Mouse (Mus musculus) embryonic facial prominence, embryonic 10.5 days (tissue): ENCODE results near the gene Daglb. TPM values are rescaled to one million over a fixed set of nuclear protein-coding genes. Genes with fewer than 3 reads are reported as not detected.

ENCODE experiments used
- DNase-seq: peaks from one replicate; pipeline ENCODE4 v3.0.0-alpha.2; 2017; ENCODE audit warnings: low spot score
- H3K27ac ChIP-seq: fragments of 300-500 bp; sonication (generic); replicated peaks from 2 replicates; pipeline ENCODE4 v1.5.1; 2016; ENCODE audit warnings: mild to moderate bottlenecking
- H3K27me3 ChIP-seq: fragments of 300-500 bp; sonication (generic); replicated peaks from 2 replicates; pipeline ENCODE4 v1.6.1; 2016; ENCODE audit warnings: low read depth, mild to moderate bottlenecking; ENCODE audit not compliant: poor library complexity, severe bottlenecking
- H3K36me3 ChIP-seq: fragments of 300-500 bp; sonication (generic); replicated peaks from 2 replicates; pipeline ENCODE4 v1.6.1; 2016; ENCODE audit warnings: mild to moderate bottlenecking, moderate library complexity
- H3K4me1 ChIP-seq: fragments of 300-500 bp; sonication (generic); 2 replicates; pipeline ENCODE4 v1.6.1; 2016
- H3K4me3 ChIP-seq: fragments of 300-500 bp; sonication (generic); 2 replicates; pipeline ENCODE4 v1.5.1; 2016; ENCODE audit warnings: mild to moderate bottlenecking, moderate library complexity
- H3K9me3 ChIP-seq: fragments of 300-500 bp; sonication (generic); 2 replicates; pipeline ENCODE4 v1.6.1; 2016; ENCODE audit warnings: mild to moderate bottlenecking
- WGBS: fragments of 180-500 bp; shearing (Covaris S2); methylation state at CpG from one replicate; pipeline ENCODE4 v1.1.7; 2016; 5-methylcytosine and 5-hydroxymethylcytosine counted together
- polyA plus RNA-seq: library from polyadenylated mRNA; unstranded; fragments of >200 nt; fragmentation: Nextera tagmentation; extraction: Ambion mirVana; gene quantifications from 2 replicates; pipeline ENCODE4 v1.2.1, GENCODE M21; 2016

Gene Daglb
- polyA plus RNA-seq, 1 experiment from 2014 or later: 12.6 TPM

DNA sequence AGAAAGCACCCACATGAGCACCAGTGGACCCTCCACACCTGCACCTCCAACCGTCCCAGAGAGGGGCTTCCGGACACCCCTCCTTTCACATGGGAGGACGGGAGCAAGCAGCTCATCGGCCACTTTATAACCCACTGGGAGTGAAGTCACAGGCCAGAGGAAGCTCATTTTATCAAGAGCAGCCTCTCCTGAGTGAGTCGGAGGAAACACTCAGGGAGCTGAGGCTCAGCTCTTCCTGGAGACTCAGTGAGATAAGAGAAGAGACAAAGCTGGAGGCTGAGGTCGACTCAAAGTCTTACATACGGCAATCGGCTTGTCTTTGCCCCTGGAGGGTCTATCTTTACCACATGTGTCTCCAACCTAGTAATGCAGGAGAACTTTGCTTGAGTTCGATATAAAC is 44.9 kb downstream of the Daglb start:
- Histone ChIP-seq H3K27ac (no peak overlapping the region), H3K27me3 (no peaks in the 10 kb centered on the region), H3K36me3 (peaks cover 97% of the 10 kb centered on the region), H3K4me3 (no peak overlapping the region), H3K9me3 (no peaks in the 10 kb centered on the region), H3K4me1 (peaks cover 41% of the 10 kb centered on the region)
- WGBS: 81% methylated on average over 9 of the region's 9 CpGs
- no peak for DNase-seq

DNA sequence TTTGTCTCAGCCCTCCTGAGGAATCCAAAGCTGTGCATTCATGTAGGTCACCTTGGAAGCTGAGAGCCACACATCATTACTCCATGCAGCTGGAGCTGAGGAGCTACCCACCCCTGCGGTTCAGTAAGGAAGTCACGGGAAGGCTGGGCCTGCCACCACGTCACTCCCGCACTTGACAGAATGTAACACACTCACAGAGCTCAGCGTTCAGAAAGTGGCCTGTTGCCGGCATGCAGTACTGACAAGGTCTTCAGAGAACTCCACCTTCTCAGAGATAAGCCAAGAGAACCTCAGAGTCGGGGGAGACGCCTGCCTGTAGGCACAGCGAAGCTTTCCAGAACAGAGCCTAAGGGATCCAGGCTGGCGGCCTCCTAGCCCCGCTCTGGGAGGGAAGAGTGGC is 45.4 kb downstream of the Daglb start:
- H3K27ac ChIP-seq: 0 out of 2 replicates have a peak overlapping the region, but pooled peaks have one; percentile 10
- H3K9me3 ChIP-seq: no peaks in the 10 kb centered on the region
- H3K36me3 ChIP-seq: peaks cover 97% of the 10 kb centered on the region
- no peaks in the 10 kb centered on the region for H3K27me3 ChIP-seq
- peaks cover 41% of the 10 kb centered on the region for H3K4me1 ChIP-seq
- no peak overlapping the region for H3K4me3 ChIP-seq
- WGBS: 83% methylated on average over 11 of the region's 11 CpGs
- no peak for DNase-seq

GRCm38 (mm10) chr5:143511577-143511976 is 47.2 kb downstream of the Daglb start:
- peaks cover 97% of the 10 kb centered on the region for H3K36me3 ChIP-seq
- H3K4me3 ChIP-seq: no peak overlapping the region
- WGBS: 89% methylated on average over 4 of the region's 4 CpGs
- no peaks in the 10 kb centered on the region for H3K27me3 ChIP-seq
- H3K27ac ChIP-seq: no peak overlapping the region
- no peak for DNase-seq
- H3K9me3 ChIP-seq: no peaks in the 10 kb centered on the region
- peaks cover 41% of the 10 kb centered on the region for H3K4me1 ChIP-seq

GRCm38 (mm10) chr5:143512305-143512704 is 47.9 kb downstream of the Daglb start:
- Histone ChIP-seq H3K4me3 (no peak overlapping the region), H3K27me3 (no peaks in the 10 kb centered on the region), H3K9me3 (no peaks in the 10 kb centered on the region), H3K4me1 (peaks cover 35% of the 10 kb centered on the region), H3K27ac (no peak overlapping the region), H3K36me3 (peaks cover 98% of the 10 kb centered on the region)
- WGBS: 98% methylated on average over 4 of the region's 4 CpGs
- no peak for DNase-seq

DNA sequence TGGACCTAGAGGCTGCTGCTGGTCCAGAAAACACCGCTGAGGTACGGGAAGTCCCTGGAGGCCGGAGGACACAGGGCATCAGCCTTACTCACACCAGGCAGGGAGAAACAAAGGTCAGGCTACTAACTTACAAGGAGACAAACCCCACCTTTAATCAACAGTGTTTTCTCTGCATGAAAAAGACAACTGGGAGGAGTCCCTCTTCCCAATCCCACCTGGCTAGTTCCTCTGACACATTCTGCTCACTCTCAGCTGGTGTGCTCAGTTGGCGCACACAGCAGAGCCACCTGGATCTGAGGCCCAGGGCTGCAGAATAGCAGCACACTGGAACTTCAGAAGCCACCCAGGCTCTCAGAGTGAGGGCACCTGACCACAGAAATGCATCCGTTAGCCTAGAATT is 50.5 kb downstream of the Daglb start:
- Histone ChIP-seq H3K36me3 (peaks cover 92% of the 10 kb centered on the region), H3K4me1 (peaks cover 22% of the 10 kb centered on the region), H3K27ac (no peak overlapping the region), H3K9me3 (no peaks in the 10 kb centered on the region), H3K4me3 (no peak overlapping the region), H3K27me3 (no peaks in the 10 kb centered on the region)
- no peak for DNase-seq
- 92% methylated on average over 5 of the region's 5 CpGs for WGBS

- Histone ChIP-seq H3K4me1 (peaks cover 15% of the 10 kb centered on the region; the same call in 1 of the 2 replicates), H3K9me3 (no peaks in the 10 kb centered on the region), H3K27me3 (no peaks in the 10 kb centered on the region), H3K4me3 (no peak overlapping the region), H3K27ac (no peak overlapping the region), H3K36me3 (peaks cover 80% of the 10 kb centered on the region)
- 94% methylated on average over 11 of the region's 11 CpGs for WGBS
- DNase-seq: no peak
Measured at GRCm38 (mm10) chr5:143517005-143517404, 52.6 kb downstream of the Daglb start.

DNA sequence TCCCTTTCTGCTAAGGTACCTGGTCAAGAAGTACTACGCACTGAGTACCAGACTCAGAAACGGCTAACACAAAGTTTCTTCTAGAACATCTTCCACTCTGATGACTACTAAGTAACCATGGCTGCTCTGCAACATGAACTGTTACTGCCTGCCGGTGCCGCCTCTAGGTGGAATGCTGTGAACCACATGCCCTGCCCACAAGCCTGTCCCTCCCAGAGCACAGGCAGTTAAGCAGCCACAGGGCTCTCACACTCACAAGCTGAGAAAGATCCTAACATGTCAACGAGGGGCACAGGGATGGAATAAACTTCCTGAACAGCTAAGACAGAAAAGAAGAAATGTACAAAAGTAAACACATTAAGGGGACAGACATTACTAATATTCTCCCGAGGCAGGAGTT is 53.1 kb downstream of the Daglb start:
- no peak overlapping the region for H3K27ac ChIP-seq
- no peaks in the 10 kb centered on the region for H3K9me3 ChIP-seq
- no peak for DNase-seq
- peaks cover 15% of the 10 kb centered on the region; the same call in 1 of the 2 replicates for H3K4me1 ChIP-seq
- H3K27me3 ChIP-seq: no peaks in the 10 kb centered on the region
- H3K4me3 ChIP-seq: no peak overlapping the region
- WGBS: 81% methylated on average over 6 of the region's 6 CpGs
- peaks cover 76% of the 10 kb centered on the region for H3K36me3 ChIP-seq

DNA sequence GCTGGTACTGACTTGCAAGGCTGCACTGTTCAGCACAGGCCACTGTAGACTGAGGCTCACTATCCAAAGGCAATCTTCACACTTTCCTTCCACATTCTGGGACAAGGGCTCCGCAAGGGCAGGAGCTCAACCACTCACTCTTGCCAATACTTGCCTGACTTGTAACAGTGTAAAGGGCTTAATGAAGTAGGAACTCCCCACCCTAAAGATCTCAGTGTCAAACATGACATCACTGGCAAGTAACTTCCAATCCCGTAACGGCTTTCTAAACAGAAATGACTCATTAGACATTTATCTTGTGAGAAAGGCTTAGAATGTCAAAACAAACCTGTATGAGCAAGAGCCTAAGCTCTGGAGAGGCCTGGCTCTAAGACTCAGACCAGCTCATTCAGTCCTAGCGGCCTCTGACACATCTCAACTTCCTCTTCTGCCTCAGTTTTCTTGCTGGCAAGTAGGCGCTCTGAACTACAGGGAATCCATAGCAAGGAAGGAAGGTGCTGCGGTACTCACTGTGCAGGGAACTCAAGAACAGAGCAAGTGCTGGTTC is 53.7 kb downstream of the Daglb start:
- H3K9me3 ChIP-seq: no peaks in the 10 kb centered on the region
- 90% methylated on average over 6 of the region's 6 CpGs for WGBS
- H3K36me3 ChIP-seq: peaks cover 69% of the 10 kb centered on the region
- no peak overlapping the region for H3K4me3 ChIP-seq
- peaks cover 15% of the 10 kb centered on the region; the same call in 1 of the 2 replicates for H3K4me1 ChIP-seq
- DNase-seq: no peak
- H3K27ac ChIP-seq: no peak overlapping the region
- no peaks in the 10 kb centered on the region for H3K27me3 ChIP-seq

DNA sequence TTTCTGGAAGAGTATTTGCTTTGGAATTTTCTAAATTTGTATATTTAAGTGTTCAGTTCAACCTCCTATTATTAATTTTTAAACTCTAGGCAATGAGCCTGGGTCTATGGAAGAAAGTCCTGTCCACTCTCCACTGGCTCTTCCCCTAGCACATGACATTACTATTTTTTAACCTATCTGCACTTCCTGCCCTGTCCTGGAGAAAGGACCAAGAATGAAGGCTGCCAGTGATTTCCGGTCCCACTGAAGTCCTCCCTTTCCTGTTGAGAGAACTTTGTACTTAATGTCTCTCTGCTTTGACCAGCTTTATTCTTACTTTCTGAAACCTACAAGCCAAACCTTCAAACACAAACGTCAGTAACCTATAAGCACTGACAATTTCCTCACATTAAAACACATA is 56.0 kb downstream of the Daglb start:
- Histone ChIP-seq H3K27ac (no peak overlapping the region), H3K4me1 (peaks cover 26% of the 10 kb centered on the region), H3K27me3 (no peaks in the 10 kb centered on the region), H3K9me3 (no peaks in the 10 kb centered on the region), H3K4me3 (no peak overlapping the region), H3K36me3 (peaks cover 63% of the 10 kb centered on the region)
- 79% methylated on average over 2 of the region's 2 CpGs for WGBS
- no peak for DNase-seq

DNA sequence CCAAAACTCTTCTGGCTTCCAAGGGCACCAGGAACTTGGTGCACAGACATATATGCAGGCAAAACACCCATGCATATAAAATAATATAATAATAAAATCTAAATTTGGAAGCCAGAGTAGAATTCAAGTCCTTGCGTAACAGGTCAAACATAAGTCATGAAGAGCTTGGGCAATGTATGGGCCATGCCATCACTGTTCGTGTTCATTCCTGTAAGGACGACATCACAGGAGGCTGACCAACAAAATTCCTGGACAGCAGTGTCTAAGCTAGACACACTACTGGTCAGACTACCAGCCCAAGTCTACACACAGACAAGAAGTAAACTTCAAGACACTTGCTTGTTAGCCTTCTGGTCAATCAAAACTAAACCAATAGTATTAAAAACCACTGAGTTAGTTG is 58.5 kb downstream of the Daglb start:
- Histone ChIP-seq H3K36me3 (peaks cover 41% of the 10 kb centered on the region), H3K27ac (no peak overlapping the region), H3K9me3 (no peaks in the 10 kb centered on the region), H3K27me3 (no peaks in the 10 kb centered on the region), H3K4me1 (peaks cover 39% of the 10 kb centered on the region), H3K4me3 (no peak overlapping the region)
- 94% methylated on average over 3 of the region's 3 CpGs for WGBS
- no peak for DNase-seq

DNA sequence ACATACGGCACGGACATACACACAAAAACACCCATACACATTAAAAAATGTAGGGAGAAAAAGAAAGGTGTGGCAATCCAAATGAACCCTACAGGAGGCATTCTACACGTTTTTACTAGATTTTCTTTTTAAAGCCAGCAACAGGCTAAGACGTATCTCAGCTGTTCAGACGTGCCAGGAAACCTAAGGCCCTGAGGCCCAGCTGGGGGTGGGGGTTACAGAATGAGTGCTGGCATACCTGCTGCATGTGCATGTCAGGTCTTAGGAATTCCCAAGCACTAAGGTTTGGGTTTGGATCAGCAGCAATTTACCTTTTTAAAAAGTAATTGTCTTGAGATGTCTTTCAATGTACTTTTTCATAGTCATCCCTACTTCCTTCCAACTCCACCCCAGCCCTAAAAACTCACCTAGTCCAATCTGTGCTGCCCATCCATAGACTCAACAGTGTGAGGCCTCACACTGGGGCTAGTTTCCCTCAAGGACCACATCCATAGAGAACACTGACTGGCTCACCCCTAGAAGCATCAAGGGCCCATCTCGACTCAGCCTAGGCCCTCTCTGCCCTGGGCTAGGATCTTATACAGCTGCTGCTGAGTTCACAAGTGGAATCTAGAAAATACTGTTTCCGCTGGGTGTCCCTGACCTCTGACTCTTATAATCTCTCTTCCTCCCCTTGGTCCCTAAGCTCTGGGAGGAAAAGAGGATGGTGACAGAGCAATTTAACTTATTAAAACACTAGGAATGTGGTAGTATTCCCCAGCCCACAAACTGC is 61.3 kb downstream of the Daglb start:
- Histone ChIP-seq H3K4me1 (peaks cover 31% of the 10 kb centered on the region), H3K27ac (0 out of 2 replicates have a peak overlapping the region, but pooled peaks have one; percentile 100), H3K36me3 (peaks cover 24% of the 10 kb centered on the region), H3K9me3 (no peaks in the 10 kb centered on the region), H3K4me3 (peak overlapping the region; percentile 94), H3K27me3 (no peaks in the 10 kb centered on the region)
- WGBS: 65% methylated on average over 7 of the region's 7 CpGs
- DNase-seq: no peak

DNA sequence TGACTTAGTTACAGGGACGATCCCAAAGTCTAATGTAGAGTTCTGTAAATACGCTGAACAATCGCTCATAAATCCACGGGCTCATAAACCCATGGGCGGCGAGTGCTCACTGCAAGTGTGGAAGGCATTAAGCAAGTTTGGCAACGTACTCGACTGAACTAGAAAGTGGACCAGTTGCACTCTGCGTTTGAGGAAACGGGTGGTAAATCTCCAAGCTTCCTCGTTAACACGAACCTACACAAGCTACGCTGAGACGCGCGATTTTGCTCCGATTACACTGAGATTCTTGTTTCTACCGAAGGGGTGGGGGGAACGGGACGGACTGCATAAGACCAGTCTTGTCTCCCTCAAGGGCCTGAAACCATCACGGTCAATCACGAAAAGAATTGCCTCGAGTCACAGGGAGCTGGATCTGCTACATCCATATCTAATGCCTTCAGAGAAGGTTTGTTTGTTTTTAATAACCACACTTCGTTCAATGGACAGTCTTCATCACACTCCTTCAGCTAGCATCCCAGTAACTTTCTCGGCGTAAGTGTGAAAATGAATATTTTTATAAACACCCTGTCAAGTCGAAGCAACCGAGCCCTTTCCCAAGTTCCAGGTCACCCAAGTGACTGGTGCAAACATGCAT is 62.4 kb downstream of the Daglb start:
- WGBS: 10% methylated on average over 28 of the region's 28 CpGs
- Histone ChIP-seq H3K4me3 (peak overlapping the region; percentile 94), H3K27me3 (no peaks in the 10 kb centered on the region), H3K36me3 (peaks cover 18% of the 10 kb centered on the region), H3K27ac (peak overlapping the region; percentile 100), H3K4me1 (peaks cover 28% of the 10 kb centered on the region), H3K9me3 (no peaks in the 10 kb centered on the region)
- peak; percentile 55 for DNase-seq
